Mouse (Mus musculus) kidney, embryonic 16.5 days (tissue): ENCODE results near the gene Gpr157. TPM values are rescaled to one million over a fixed set of nuclear protein-coding genes. Genes with fewer than 3 reads are reported as not detected.
"Not testable (repeated sequence)": the region's sequence is repeated elsewhere in the genome, so short reads cannot be mapped to it uniquely, and the experiment has no call there.

Experiments used
- ATAC-seq: fragments of 200-750 bp; cut with Nextera tagmentation; 2 replicates; pipeline ENCODE4 v1.8.0; 2017; ENCODE audit warnings: moderate TSS enrichment; ENCODE audit not compliant: low FRiP score, low TSS enrichment
- H3K27ac ChIP-seq: fragments of 300-500 bp; sonication (generic); 2 replicates; pipeline ENCODE4 v1.5.1; 2014; ENCODE audit warnings: low read length
- H3K27me3 ChIP-seq: fragments of 300-500 bp; sonication (generic); 2 replicates; pipeline ENCODE4 v1.6.1; 2014; ENCODE audit warnings: low read length, control low read depth, mixed read lengths; ENCODE audit not compliant: insufficient read depth
- H3K36me3 ChIP-seq: fragments of 300-500 bp; sonication (generic); 2 replicates; pipeline ENCODE4 v1.6.1; 2014; ENCODE audit warnings: low read length, control low read depth, mixed read lengths; ENCODE audit not compliant: insufficient read depth
- H3K4me1 ChIP-seq: fragments of 300-500 bp; sonication (generic); 2 replicates; pipeline ENCODE4 v1.6.1; 2014; ENCODE audit warnings: low read length, control low read depth, mixed read lengths; ENCODE audit not compliant: insufficient read depth
- H3K4me2 ChIP-seq: fragments of 300-500 bp; sonication (generic); replicated peaks from 2 replicates; pipeline ENCODE4 v1.6.1; 2014; ENCODE audit warnings: low read depth, low read length
- H3K4me3 ChIP-seq: fragments of 300-500 bp; sonication (generic); 2 replicates; pipeline ENCODE4 v1.5.1; 2014; ENCODE audit warnings: mild to moderate bottlenecking, low read length
- H3K9ac ChIP-seq: fragments of 300-500 bp; sonication (generic); replicated peaks from 2 replicates; pipeline ENCODE4 v1.6.1; 2014; ENCODE audit warnings: low read length
- H3K9me3 ChIP-seq: fragments of 300-500 bp; sonication (generic); 2 replicates; pipeline ENCODE4 v1.6.1; 2016; ENCODE audit warnings: low read length, control low read depth
- WGBS: fragments of 180-500 bp; shearing (Covaris S2); extraction: QIAGEN DNeasy Blood & Tissue Kit; methylation state at CpG from one replicate; pipeline ENCODE4 v1.1.7; 2014; 5-methylcytosine and 5-hydroxymethylcytosine counted together
- polyA plus RNA-seq: library from polyadenylated mRNA; unstranded; fragments of >200 nt; fragmentation: Nextera tagmentation; extraction: Ambion mirVana; gene quantifications from 2 replicates; pipeline ENCODE4 v1.2.1, GENCODE M21; 2015

Gpr157 gene
- 0.40 and 0.51 TPM in 2 replicates for polyA plus RNA-seq

DNA sequence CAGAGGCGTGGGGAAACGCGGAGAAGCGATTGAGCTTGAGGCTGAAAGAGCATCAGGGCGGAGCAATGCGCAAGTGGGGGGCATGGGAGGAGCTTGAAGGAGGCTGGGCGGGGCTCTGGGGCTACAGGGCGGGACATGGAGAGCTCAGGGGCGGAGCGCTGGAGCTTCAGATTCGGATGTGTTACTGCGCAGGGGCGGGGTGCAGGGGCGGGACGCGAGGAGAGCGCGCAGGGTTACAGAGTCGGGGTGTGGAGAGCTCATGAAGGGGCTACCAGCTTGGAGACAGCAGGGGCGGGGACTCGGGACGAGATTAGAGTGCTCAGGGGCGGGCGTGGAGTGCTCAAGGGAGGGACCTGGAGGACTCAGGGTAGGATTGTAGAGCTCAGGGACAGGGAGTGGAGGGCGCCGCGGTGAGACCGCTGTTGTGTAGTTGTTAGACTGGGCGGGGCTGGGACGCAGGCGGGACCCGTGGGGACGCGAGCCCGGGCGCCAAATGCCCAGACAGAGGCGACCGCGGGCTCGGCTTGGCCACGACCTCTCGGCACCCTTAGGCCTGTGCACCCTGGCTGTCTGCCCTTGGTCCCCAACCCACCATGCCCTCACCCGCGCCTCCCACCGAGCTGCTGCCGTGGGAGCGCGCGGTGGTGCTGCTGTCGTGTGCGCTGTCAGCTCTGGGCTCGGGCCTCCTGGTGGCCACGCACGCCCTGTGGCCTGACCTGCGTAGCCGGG is at the start of gene Gpr157:
TSS of gene Gpr157 (plus strand) at position 205 of the 729 bp plus-strand sequence.
- H3K27me3 ChIP-seq, result no peaks in the 10 kb centered on the region; the same call in 1 of the 2 replicates
- H3K27ac ChIP-seq, result peak within 1 kb of the TSS; percentile 8; the same call in 1 of the 2 replicates

GRCm38 (mm10) chr4:150038533-150038932 is 48.6 kb upstream of the Gpr157 start:
- H3K27me3 ChIP-seq, result peaks cover 22% of the 10 kb centered on the region
- WGBS, result 82% methylated on average over 7 of the region's 7 CpGs
- H3K9ac ChIP-seq, result no peak overlapping the region

More for the DNA sequence above, at the start of gene Gpr157:
- peak; percentile 97 for ATAC-seq
- peak within 1 kb of the TSS; percentile 70 for H3K4me3 ChIP-seq
- WGBS, result under 1% methylated on average over 55 of the region's 56 CpGs
- no peaks in the 10 kb centered on the region for H3K36me3 ChIP-seq
- peak within 1 kb of the TSS; percentile 70 for H3K9ac ChIP-seq
- H3K4me1 ChIP-seq, result peaks cover 10% of the 10 kb centered on the region
- no peaks in the 10 kb centered on the region for H3K9me3 ChIP-seq
- H3K4me2 ChIP-seq, result peak within 1 kb of the TSS; percentile 100

GRCm38 (mm10) chr4:150040003-150040581 is 47.1 kb upstream of the Gpr157 start:
- Histone ChIP-seq H3K27ac (no peak overlapping the region), H3K4me2 (no peak overlapping the region), H3K9ac (no peak overlapping the region), H3K9me3 (no peaks in the 10 kb centered on the region), H3K36me3 (no peaks in the 10 kb centered on the region), H3K4me1 (no peaks in the 10 kb centered on the region), H3K4me3 (no peak overlapping the region), H3K27me3 (peaks cover 7% of the 10 kb centered on the region)
- no peak for ATAC-seq
- whole genome bisulfite sequencing, result 67% methylated on average over 9 of the region's 9 CpGs

More at GRCm38 (mm10) chr4:150038533-150038932, 48.6 kb upstream of the Gpr157 start:
- Histone ChIP-seq H3K4me2 (no peak overlapping the region), H3K27ac (no peak overlapping the region), H3K4me3 (no peak overlapping the region), H3K9me3 (no peaks in the 10 kb centered on the region), H3K36me3 (no peaks in the 10 kb centered on the region), H3K4me1 (peaks cover 2% of the 10 kb centered on the region)
- ATAC-seq, result no peak

- not testable (repeated sequence) for H3K36me3 ChIP-seq, H3K4me2 ChIP-seq, H3K9ac ChIP-seq, H3K27ac ChIP-seq, H3K4me1 ChIP-seq, H3K9me3 ChIP-seq, H3K27me3 ChIP-seq, H3K4me3 ChIP-seq, ATAC-seq
- 44% methylated on average over 1 of the region's 1 CpGs for WGBS
Observed at GRCm38 (mm10) chr4:150040856-150041255, 46.3 kb upstream of the Gpr157 start.

DNA sequence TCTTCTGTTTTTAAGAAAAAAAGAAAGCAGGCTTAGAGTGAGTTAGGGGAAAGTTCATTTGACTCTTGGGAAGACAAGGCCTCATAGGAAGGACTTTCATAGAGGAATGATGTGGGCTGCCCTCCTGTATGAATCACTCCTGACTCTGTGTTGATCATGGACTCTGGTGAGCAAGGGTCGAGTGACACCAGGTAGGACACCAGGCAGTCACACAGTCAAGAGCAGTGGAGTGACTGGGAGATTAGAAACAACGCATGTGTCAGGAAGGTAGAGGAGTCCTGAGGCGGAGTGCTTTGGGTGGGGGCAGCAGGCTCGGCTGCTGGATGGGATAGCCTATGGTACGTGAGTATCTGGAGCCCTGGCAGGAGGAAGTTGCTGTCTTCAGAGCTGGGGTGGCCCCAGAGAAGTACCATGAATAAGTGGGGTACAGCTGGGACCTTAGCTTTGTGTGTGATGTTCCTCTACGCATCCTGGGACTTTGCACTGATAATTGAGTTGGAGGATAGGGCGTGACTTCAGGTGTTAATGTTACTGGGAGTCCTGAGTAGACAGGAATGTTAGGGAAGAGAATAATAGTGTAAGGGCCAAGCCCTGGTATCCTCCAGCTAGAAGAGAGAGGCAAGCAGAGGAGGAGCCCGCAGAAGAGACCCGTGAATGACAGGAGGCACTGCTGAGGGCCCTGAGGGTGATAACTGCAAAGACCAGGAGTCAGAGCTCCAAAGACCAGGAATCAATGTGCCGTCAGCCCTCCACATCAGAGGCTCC is 45.6 kb upstream of the Gpr157 start:
- H3K4me3 ChIP-seq, result no peak overlapping the region
- H3K4me2 ChIP-seq, result no peak overlapping the region
- H3K27me3 ChIP-seq, result 0 out of 2 replicates have a peak, but pooled peaks cover 4% of the 10 kb centered on the region
- WGBS, result 82% methylated on average over 10 of the region's 10 CpGs
- no peaks in the 10 kb centered on the region for H3K4me1 ChIP-seq
- H3K36me3 ChIP-seq, result no peaks in the 10 kb centered on the region
- H3K9ac ChIP-seq, result no peak overlapping the region
- no peak for ATAC-seq
- H3K27ac ChIP-seq, result no peak overlapping the region
- H3K9me3 ChIP-seq, result no peaks in the 10 kb centered on the region

- no peak overlapping the region for H3K27ac ChIP-seq
- no peaks in the 10 kb centered on the region for H3K9me3 ChIP-seq
- no peak overlapping the region for H3K9ac ChIP-seq
- H3K4me1 ChIP-seq, result peaks cover 7% of the 10 kb centered on the region
- no peaks in the 10 kb centered on the region for H3K36me3 ChIP-seq
- H3K27me3 ChIP-seq, result peaks cover 11% of the 10 kb centered on the region
- WGBS, result 93% methylated on average over 9 of the region's 9 CpGs
- no peak overlapping the region for H3K4me3 ChIP-seq
- no peak for ATAC-seq
- H3K4me2 ChIP-seq, result no peak overlapping the region
Observed at GRCm38 (mm10) chr4:150043591-150043990, 43.6 kb upstream of the Gpr157 start.

GRCm38 (mm10) chr4:150048038-150048437 is 39.1 kb upstream of the Gpr157 start:
- no peaks in the 10 kb centered on the region for H3K9me3 ChIP-seq
- peak overlapping the region; percentile 81 for H3K4me2 ChIP-seq
- H3K27ac ChIP-seq, result no peak overlapping the region
- ATAC-seq, result peak; percentile 55
- H3K27me3 ChIP-seq, result peaks cover 18% of the 10 kb centered on the region
- peaks cover 7% of the 10 kb centered on the region for H3K4me1 ChIP-seq
- peak overlapping the region; percentile 67; the same call in 1 of the 2 replicates for H3K9ac ChIP-seq
- H3K36me3 ChIP-seq, result no peaks in the 10 kb centered on the region
- under 1% methylated on average over 20 of the region's 20 CpGs for WGBS
- H3K4me3 ChIP-seq, result peak overlapping the region; percentile 53

GRCm38 (mm10) chr4:150048478-150049156 is 38.5 kb upstream of the Gpr157 start:
- Histone ChIP-seq H3K27ac (no peak overlapping the region), H3K9ac (peak overlapping the region; percentile 67), H3K4me2 (peak overlapping the region; percentile 81), H3K4me1 (peaks cover 7% of the 10 kb centered on the region), H3K36me3 (no peaks in the 10 kb centered on the region), H3K9me3 (no peaks in the 10 kb centered on the region), H3K4me3 (peak overlapping the region; percentile 53), H3K27me3 (peaks cover 18% of the 10 kb centered on the region)
- ATAC-seq, result peak; percentile 56
- under 1% methylated on average over 47 of the region's 49 CpGs for WGBS

DNA sequence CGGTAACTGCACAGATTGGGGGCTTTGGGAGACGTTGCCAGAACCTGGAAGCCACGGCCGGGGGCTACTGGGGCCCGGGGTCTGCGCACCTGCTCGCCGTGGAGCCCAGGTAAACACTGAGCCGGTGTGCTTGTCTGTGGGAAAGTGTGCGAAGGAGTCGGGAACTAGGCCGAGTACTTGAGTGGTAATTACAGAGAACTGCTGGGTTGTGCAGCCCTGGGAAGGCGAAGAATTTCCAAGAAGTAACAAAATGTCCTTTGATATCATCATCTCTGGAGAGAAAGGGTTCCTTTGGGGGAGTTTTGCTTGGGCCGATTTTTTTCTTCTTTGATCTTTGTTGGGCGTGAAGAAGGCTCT is 38.0 kb upstream of the Gpr157 start:
- Histone ChIP-seq H3K9me3 (no peaks in the 10 kb centered on the region), H3K4me2 (peak overlapping the region; percentile 81), H3K36me3 (no peaks in the 10 kb centered on the region), H3K4me1 (peaks cover 7% of the 10 kb centered on the region), H3K27ac (no peak overlapping the region), H3K4me3 (peak overlapping the region; percentile 53), H3K27me3 (peaks cover 18% of the 10 kb centered on the region), H3K9ac (peak overlapping the region; percentile 67)
- ATAC-seq, result no peak; the same call in 1 of the 2 replicates
- WGBS, result 12% methylated on average over 15 of the region's 15 CpGs
